Mouse (Mus musculus) E14TG2a.4 (cell line): ENCODE measurements around the gene Trim2.

ENCODE experiments used
- H3K27me3 ChIP-seq: 2 replicates; pipeline ENCODE4 v1.6.1; 2014; ENCODE audit warnings: low read length, control low read depth; ENCODE audit not compliant: insufficient read depth
- H3K36me3 ChIP-seq: 2 replicates; pipeline ENCODE4 v1.6.1; 2014; ENCODE audit warnings: low read length, control low read depth; ENCODE audit not compliant: insufficient read depth
- H3K4me1 ChIP-seq: replicated peaks from 2 replicates; pipeline ENCODE4 v1.6.1; 2014; ENCODE audit warnings: low read depth, low read length, control low read depth
- H3K4me3 ChIP-seq: replicated peaks from 2 replicates; pipeline ENCODE4 v1.5.1; 2014; ENCODE audit warnings: mild to moderate bottlenecking, low read length
- H3K9me3 ChIP-seq: 2 replicates; pipeline ENCODE4 v1.6.1; 2014; ENCODE audit warnings: low read length, control low read depth
- CTCF ChIP-seq: conservative IDR thresholded peaks from 2 replicates; pipeline ENCODE4 v1.5.1; 2014; ENCODE audit warnings: low read length
- NANOG ChIP-seq: IDR thresholded peaks from 2 replicates; pipeline ENCODE4 v1.6.1; 2014; ENCODE audit warnings: borderline replicate concordance, low read length, mixed read lengths
- POU5F1 ChIP-seq: IDR thresholded peaks from 2 replicates; pipeline ENCODE4 v1.6.1; 2014; ENCODE audit warnings: low read length, borderline replicate concordance

Trim2 gene

GRCm38 (mm10) chr3:84286311-84286710 lies 20.4 kb downstream of the Trim2 start:
- Histone ChIP-seq H3K36me3 (no peaks in the 10 kb centered on the region), H3K4me1 (peaks cover 54% of the 10 kb centered on the region), H3K9me3 (no peaks in the 10 kb centered on the region), H3K27me3 (peaks cover 22% of the 10 kb centered on the region), H3K4me3 (no peak overlapping the region)
- TF ChIP-seq POU5F1 (no peak), CTCF (no peak), NANOG (no peak)

GRCm38 (mm10) chr3:84284796-84285195 lies 21.9 kb downstream of the Trim2 start:
- no peak overlapping the region; the same call in 1 of the 2 replicates for H3K4me3 ChIP-seq
- no peaks in the 10 kb centered on the region for H3K9me3 ChIP-seq
- H3K27me3 ChIP-seq = peaks cover 27% of the 10 kb centered on the region
- no peak for TF ChIP-seq POU5F1
- TF ChIP-seq CTCF = no peak
- TF ChIP-seq NANOG = peak; percentile 40; the same call in 1 of the 2 replicates
- H3K36me3 ChIP-seq = no peaks in the 10 kb centered on the region
- H3K4me1 ChIP-seq = peaks cover 54% of the 10 kb centered on the region

- Histone ChIP-seq H3K4me3 (no peak overlapping the region), H3K27me3 (peaks cover 27% of the 10 kb centered on the region), H3K4me1 (peaks cover 54% of the 10 kb centered on the region), H3K36me3 (no peaks in the 10 kb centered on the region), H3K9me3 (no peaks in the 10 kb centered on the region)
- no peak for TF ChIP-seq CTCF
- no peak for TF ChIP-seq NANOG
- no peak for TF ChIP-seq POU5F1
Observed at GRCm38 (mm10) chr3:84283524-84283923, 23.2 kb downstream of the Trim2 start.

GRCm38 (mm10) chr3:84281936-84282371 lies 24.7 kb downstream of the Trim2 start:
- Histone ChIP-seq H3K27me3 (peaks cover 23% of the 10 kb centered on the region), H3K4me1 (peaks cover 51% of the 10 kb centered on the region), H3K4me3 (no peak overlapping the region), H3K9me3 (peaks cover 9% of the 10 kb centered on the region), H3K36me3 (no peaks in the 10 kb centered on the region)
- no peak for TF ChIP-seq CTCF
- TF ChIP-seq POU5F1 = no peak
- TF ChIP-seq NANOG = no peak

GRCm38 (mm10) chr3:84278809-84279208 lies 27.9 kb downstream of the Trim2 start:
- Histone ChIP-seq H3K4me3 (no peak overlapping the region), H3K36me3 (no peaks in the 10 kb centered on the region), H3K4me1 (peaks cover 24% of the 10 kb centered on the region), H3K9me3 (peaks cover 9% of the 10 kb centered on the region), H3K27me3 (peaks cover 11% of the 10 kb centered on the region)
- TF ChIP-seq CTCF = no peak
- no peak for TF ChIP-seq NANOG
- no peak for TF ChIP-seq POU5F1

DNA sequence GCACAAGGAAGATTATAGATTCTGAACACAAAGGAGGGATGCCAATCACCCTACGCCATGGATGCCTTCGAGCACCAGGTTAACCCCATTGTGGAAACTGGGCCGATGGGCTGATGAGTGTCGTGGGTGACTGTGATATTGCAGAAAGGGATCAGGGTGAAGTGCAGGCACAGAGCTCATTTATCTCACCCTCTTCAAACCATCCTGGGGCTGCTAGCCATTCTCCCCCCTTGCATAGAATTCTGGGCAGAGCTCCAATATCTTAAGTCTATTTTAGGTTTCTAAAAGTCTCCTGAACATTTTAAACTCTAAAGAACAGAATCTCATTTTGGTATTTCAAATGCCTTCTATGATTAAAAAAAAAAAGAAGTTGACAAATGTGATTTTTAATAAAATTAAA lies 31.6 kb downstream of the Trim2 start:
- no peak for TF ChIP-seq CTCF
- no peak for TF ChIP-seq POU5F1
- no peak for TF ChIP-seq NANOG
- Histone ChIP-seq H3K4me1 (peaks cover 16% of the 10 kb centered on the region), H3K4me3 (no peak overlapping the region), H3K27me3 (peaks cover 15% of the 10 kb centered on the region), H3K36me3 (no peaks in the 10 kb centered on the region), H3K9me3 (peaks cover 9% of the 10 kb centered on the region)

DNA sequence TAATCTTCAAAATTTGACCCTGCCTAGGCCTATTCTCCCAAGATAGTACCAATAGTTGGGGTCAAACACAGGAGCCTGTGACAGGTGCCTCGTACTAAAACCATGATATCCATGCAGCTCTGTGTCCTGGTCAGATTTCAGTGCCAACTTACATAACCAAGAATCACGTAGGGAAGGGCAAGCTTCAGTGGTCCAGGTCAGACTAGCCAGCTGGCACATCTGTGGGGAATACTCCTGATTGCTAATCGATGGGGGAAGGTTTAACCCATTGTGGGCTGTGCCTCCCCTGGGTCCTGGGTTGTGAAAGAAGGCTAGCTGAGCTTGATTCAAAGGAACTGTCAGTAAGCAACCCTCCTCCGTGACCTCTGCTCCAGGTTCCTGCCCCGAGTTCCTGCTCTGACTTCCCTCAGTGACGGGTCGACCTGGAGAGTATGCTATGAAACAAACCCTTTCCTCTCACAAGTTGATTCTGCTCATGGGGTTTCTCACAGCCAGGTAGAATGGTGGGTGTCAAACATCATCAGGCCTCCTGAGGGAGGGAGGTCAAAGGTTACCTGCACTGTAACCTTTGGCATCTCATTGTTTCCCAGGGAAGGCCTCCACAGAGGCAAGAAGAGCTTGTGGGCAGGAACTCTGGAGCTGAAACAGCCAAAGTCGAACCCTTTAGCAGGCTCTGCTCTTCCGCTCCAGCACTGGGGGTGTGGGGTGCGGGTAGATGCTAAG lies 34.2 kb downstream of the Trim2 start:
- H3K4me1 ChIP-seq = peaks cover 31% of the 10 kb centered on the region
- no peak for TF ChIP-seq POU5F1
- no peak for TF ChIP-seq CTCF
- no peak for TF ChIP-seq NANOG
- H3K27me3 ChIP-seq = peaks cover 19% of the 10 kb centered on the region
- no peak overlapping the region for H3K4me3 ChIP-seq
- peaks cover 2% of the 10 kb centered on the region for H3K9me3 ChIP-seq
- H3K36me3 ChIP-seq = no peaks in the 10 kb centered on the region

DNA sequence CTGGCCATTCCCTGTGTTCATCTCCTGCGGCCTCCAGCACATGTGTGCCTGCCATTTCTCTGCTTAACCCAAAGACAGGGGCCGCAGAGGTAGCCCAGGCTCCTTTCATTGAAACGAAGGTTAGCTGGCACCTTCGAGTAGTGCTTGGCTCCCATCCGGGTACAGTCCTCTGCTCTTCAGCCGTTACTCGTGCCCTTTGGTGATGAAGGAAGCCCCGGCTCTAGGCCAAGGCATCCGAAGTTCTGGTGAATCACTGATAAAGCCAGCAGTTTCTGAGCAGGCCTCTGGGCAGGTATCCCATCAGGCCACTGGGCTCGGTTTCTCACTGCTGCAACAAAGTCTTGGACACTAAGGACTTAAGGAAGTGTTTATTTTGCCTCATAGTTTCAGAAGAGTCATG lies 34.9 kb downstream of the Trim2 start:
- Histone ChIP-seq H3K27me3 (peaks cover 19% of the 10 kb centered on the region), H3K36me3 (no peaks in the 10 kb centered on the region), H3K4me1 (peaks cover 38% of the 10 kb centered on the region), H3K4me3 (no peak overlapping the region), H3K9me3 (no peaks in the 10 kb centered on the region)
- TF ChIP-seq NANOG = no peak
- TF ChIP-seq POU5F1 = no peak
- no peak for TF ChIP-seq CTCF

DNA sequence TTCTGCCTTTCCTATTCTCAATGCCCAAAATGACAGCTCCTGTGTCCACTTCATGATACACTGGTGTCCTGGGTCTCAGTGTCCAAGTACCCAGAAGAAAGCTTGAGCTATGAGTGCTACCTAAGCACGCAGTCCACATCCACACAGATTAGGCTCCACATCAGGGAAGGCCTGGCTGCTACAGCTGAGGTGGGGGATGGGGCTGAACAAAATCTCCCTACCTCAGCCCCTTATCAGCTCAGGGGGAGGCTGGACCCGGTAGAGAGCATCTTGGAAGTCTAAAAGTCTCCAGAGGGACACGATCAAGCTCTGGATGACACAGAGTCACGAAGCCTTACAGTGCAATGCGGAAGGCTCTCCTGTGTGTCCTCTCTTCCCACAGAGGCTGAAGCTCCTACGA lies 35.6 kb downstream of the Trim2 start:
- Histone ChIP-seq H3K27me3 (peaks cover 19% of the 10 kb centered on the region), H3K4me3 (no peak overlapping the region), H3K9me3 (no peaks in the 10 kb centered on the region), H3K36me3 (no peaks in the 10 kb centered on the region), H3K4me1 (peaks cover 45% of the 10 kb centered on the region)
- TF ChIP-seq POU5F1 = no peak
- TF ChIP-seq NANOG = no peak
- TF ChIP-seq CTCF = no peak
